ENCODE assay signal across 35 mouse cellular contexts in genomic region chr6:62912758-62913157, GRCm38 (mm10).
"Had no signal": no experiment of that assay in that cellular context is flagged by ENCODE, and none has a peak within 500 bp of the region (broad histone marks: within the 10 kb centered on the region; RNA-seq: fewer than 3 reads in every experiment).

No protein-coding gene starts in this region.

- H3K4me3 ChIP-seq: heart, embryonic 10.5 days; heart, embryonic 12.5 days; heart, embryonic 13.5 days; heart, embryonic 15.5 days; hindbrain, embryonic 10.5 days; hindbrain, embryonic 12.5 days; hindbrain, embryonic 13.5 days; hindbrain, embryonic 15.5 days; intestine, embryonic 15.5 days; kidney, embryonic 15.5 days; layer of hippocampus, adult 2 months had no signal

- H3K4me1 ChIP-seq: heart, embryonic 10.5 days; heart, embryonic 12.5 days; heart, embryonic 13.5 days; heart, embryonic 15.5 days; hindbrain, embryonic 10.5 days; hindbrain, embryonic 12.5 days; hindbrain, embryonic 13.5 days; hindbrain, embryonic 15.5 days; intestine, embryonic 15.5 days; kidney, embryonic 15.5 days had no signal

- ATAC-seq: hindbrain, embryonic 16.5 days; hindbrain, postnatal 0 days; inflammation-experienced regulatory T-cells, adult 6 months; intestine, embryonic 15.5 days; intestine, embryonic 16.5 days; intestine, postnatal 0 days had no signal

- H3K9me3 ChIP-seq: heart, embryonic 10.5 days; heart, embryonic 12.5 days; heart, embryonic 13.5 days; heart, embryonic 15.5 days; hindbrain, embryonic 10.5 days; hindbrain, embryonic 12.5 days; hindbrain, embryonic 13.5 days; hindbrain, embryonic 15.5 days; intestine, embryonic 15.5 days; kidney, embryonic 15.5 days had no signal

- H3K4me2 ChIP-seq: heart, embryonic 11.5 days; heart, embryonic 12.5 days; heart, embryonic 13.5 days; heart, embryonic 15.5 days; hindbrain, embryonic 12.5 days; hindbrain, embryonic 13.5 days; hindbrain, embryonic 14.5 days; hindbrain, embryonic 15.5 days; intestine, embryonic 15.5 days; kidney, embryonic 15.5 days had no signal

- H3K27ac ChIP-seq: heart, embryonic 10.5 days; heart, embryonic 13.5 days; heart, embryonic 15.5 days; hindbrain, embryonic 10.5 days; hindbrain, embryonic 12.5 days; hindbrain, embryonic 13.5 days; hindbrain, embryonic 14.5 days; hindbrain, embryonic 15.5 days; hindbrain, postnatal 0 days; intestine, embryonic 15.5 days; kidney, embryonic 15.5 days; kidney, postnatal 0 days; layer of hippocampus, adult 2 months had no signal

- H3K9ac ChIP-seq: heart, embryonic 12.5 days; heart, embryonic 13.5 days; heart, embryonic 15.5 days; hindbrain, embryonic 12.5 days; hindbrain, embryonic 13.5 days; hindbrain, embryonic 14.5 days; hindbrain, embryonic 15.5 days; intestine, embryonic 15.5 days; kidney, embryonic 15.5 days had no signal

- DNase-seq: heart, postnatal 10 days; heart, postnatal 14 days; heart, postnatal 36 days; heart, postnatal 4 days; kidney, adult 11 months; kidney, adult 18-20 months; kidney, adult 2 months; kidney, adult 8-10 months; kidney, adult 9 months; kidney, postnatal 10 days; kidney, postnatal 14 days; kidney, postnatal 25 days; kidney, postnatal 36 days; kidney, postnatal 4 days; layer of hippocampus, adult 9-11 months; layer of hippocampus, postnatal 36 days had no signal

- H3K36me3 ChIP-seq: heart, embryonic 10.5 days; heart, embryonic 12.5 days; heart, embryonic 13.5 days; heart, embryonic 15.5 days; hindbrain, embryonic 10.5 days; hindbrain, embryonic 12.5 days; hindbrain, embryonic 13.5 days; hindbrain, embryonic 15.5 days; intestine, embryonic 15.5 days; kidney, embryonic 15.5 days had no signal

- H3K27me3 ChIP-seq: heart, embryonic 12.5 days; heart, embryonic 13.5 days; heart, embryonic 15.5 days; hindbrain, embryonic 12.5 days; hindbrain, embryonic 13.5 days; hindbrain, embryonic 15.5 days; intestine, embryonic 15.5 days; kidney, embryonic 15.5 days had no signal
